Mouse (Mus musculus) left cerebral cortex, postnatal 10 days (tissue): Measurements from ENCODE around the gene Auts2. TPM values are rescaled to one million over a fixed set of nuclear protein-coding genes. Genes with fewer than 3 reads are reported as not detected.

Source experiments
- DNase-seq, 2 experiments: peaks; one replicate each; pipeline ENCODE4 v3.0.0; 2021 to 2022; ENCODE audit warnings: low spot score in 2 of 2, mixed read lengths in 1 of 2; ENCODE audit errors: extremely low spot score in 1 of 2
- intact Hi-C: fragments of 180-260 bp; cut with DNase I; formaldehyde crosslinking; loops from one replicate; pipeline ENCODE4 v1.15.1; 2025
- total RNA-seq, 2 experiments: library from RNA; stranded (reverse); gene quantifications; 2 replicates each; pipeline ENCODE4 v1.2.3; 2021

Auts2 gene
- total RNA-seq, 2 experiments from 2014 or later: 87.0 to 93.1 TPM

DNA sequence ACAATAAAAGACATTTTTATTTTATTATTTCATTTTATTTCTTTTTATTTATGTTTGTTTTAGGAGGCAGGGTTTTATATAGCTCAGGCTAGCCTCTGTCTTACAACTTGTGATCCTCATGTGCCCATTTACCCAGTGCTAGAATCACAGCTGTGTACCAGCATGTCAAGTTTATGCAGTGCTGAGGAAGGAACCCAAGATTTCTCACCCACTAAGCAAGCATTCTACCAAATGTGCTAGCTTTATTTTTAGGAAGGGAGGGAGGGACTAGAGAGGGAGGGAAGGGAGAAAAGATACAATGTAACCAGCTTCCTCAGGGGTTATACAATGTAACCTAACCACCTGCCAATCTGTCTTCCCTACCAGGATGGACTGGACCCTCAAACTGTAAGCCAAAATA, 1067.9 kb downstream of the Auts2 start:
- DNase-seq: no peak
- intact Hi-C loops: no loop called here

DNA sequence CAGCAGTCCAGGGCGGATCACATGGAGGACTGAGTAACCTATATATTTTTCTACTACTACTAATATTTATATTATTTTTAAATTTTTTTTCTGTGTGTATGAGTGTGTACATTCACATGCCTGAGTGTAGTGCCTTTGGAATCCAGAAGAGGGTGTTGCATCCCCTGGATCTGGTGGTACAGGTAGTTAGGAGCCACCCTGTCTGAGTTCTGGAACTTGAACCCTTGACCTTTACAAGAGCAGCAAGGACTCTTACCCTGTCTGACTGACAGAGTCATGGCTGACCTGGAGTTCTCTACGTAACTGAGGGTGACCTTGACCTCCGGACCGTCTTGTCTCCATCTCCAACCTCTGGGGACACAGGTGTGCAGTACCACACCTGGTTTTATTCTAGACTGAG, 1074.5 kb downstream of the Auts2 start:
- no peak for DNase-seq
- intact Hi-C loops: no loop called here

DNA sequence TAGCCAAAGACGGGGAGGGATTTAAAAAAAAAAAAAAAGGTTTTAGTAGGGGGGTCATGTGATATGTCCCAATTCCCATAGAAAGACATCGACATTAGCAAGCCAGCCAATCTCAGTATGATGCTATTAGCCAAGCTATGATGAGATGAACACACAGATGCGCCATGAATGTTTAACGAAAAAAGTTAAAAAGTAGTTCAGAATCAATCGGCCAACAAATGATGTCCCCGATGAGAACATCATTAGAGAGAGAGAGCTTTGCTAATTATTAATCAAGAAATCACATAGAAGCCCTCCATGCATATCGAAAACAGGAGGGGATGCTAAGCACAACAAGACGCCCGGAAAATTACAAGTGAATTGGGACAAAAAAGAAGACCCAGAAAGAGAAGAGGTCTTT, 1077.0 kb downstream of the Auts2 start:
- intact Hi-C loops: no loop called here
- DNase-seq: no peak

DNA sequence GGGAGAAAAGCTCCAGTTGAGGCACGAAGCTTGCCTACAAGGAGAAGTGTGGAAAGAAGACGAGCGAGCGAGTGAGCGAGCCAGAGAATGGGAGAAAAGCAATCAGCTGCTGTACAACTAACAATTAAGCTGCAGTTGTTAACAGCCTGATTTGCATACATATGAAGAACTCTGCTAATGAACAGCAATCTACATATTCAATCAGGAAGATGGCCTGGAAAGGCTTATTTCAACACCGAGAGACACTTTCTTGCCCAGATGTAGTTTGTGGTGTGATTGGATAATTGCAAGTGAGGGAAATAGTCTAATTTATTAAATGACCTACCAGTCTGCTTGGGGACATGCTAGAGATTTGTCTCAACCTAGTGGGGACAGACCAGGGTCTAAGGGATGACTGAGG, 1079.7 kb downstream of the Auts2 start:
- no peak for DNase-seq
- intact Hi-C loops: no loop called here

DNA sequence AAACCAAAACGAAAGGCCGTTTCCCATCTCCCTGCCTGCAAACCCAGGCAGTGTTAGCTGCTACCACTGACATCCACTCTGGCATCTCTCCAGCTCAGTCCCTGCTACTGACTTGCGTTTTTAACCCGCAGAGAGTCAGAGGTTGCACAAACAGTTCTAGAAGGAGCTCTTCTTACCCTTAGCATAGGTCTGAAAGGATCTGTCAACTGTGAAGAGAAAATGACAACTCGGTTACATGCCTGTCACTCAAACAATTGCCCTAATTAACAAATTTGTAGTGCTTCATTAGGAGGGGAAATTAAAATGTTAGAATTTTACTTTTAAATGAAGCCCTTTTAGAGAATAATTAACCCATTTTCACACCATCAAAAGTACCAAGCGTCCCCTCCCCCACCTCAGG, 1083.2 kb downstream of the Auts2 start:
- intact Hi-C loops: no loop called here
- DNase-seq: no peak

DNA sequence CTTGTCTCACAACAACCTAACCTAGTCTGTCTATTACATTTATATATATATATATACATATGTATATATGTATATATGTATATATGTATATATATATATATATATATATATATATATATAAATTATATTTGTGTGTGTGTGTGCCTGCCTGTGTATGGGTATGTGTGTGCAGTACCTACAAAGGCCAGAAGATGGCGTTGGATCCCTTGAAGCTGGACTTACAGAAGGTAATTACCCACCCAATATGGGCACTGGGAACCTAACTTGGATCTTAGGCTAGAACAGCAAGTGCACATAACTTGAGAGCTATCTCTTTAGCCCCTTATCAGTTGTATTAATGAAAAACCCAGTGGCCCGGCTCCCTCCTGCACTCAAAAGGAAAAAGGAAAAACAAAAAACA, 1083.6 kb downstream of the Auts2 start:
- no peak for DNase-seq
- intact Hi-C loops: no loop called here

DNA sequence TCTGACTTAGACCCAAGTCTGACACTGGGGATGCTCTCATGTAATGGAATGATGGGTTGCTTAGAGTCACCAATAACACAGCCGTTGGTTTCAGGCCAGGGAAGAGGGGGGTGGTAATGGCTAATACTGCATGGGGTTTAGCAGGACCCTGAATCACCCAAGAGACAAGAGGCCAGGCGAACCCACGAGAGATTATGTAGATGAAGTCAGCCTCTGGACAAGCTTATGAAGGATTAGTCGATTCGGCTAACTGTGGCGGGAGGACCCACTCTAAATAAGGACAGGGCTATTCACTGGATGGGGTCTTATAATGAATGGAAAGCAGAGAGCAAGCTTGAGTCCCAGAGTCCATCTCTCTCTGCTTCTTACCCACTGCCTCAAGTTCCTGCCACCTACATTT, 1084.4 kb downstream of the Auts2 start:
- DNase-seq: no peak
- intact Hi-C loops: no loop called here

DNA sequence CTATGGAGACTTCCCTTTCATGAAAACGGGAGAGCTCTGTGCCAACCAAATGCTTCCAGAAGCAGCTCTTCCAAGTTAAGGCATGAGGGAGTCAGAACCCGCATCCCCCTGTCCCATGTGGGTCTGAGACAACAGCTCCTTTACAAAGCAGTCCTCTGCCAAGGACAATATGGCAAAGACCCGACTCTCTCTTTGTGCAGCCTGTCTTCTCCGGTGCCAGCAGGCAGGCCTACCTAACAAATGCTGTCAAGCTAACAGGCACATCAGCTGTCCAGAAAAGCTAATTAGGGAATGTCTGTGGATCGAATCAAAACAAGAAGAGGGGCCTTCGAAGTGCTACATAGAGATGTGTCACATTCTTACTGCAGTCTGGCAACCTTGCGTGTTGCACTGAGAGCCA, 1085.1 kb downstream of the Auts2 start:
- peak in 1 of 2 experiments; percentile 36 for DNase-seq
- intact Hi-C loops: no loop called here

DNA sequence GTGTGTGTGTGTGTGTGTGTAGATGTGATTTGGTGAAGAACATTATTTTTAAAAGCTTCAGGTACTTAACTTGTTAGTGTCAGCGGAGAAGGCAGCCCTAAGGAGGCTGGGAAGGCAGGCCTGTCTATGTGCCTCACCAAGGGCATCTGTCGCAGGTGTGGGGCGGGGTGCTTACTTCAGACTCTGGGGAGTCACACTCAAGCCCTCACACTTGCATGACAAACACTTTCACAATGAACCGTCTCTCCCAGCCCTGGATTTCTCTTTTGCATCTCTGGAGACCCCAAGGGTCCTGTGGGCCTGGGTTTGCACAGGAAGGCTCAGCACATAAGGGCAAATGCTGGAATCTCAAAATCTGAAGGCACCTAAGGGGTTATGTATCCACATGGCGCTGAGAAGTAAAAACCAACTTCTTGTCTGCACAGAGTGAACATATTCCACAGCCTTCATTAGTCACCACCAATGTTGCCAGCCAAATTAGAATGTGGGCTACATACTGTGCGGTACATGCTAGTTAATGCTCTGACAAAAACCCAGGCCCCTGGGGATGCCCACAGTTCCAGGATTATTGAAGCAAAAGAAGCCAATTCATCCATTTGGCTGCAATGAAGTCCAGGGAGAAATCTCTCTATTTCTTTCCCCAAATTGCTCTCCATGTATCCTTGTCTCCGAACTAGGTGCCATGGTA, 1093.8 kb downstream of the Auts2 start:
- no peak for DNase-seq
- intact Hi-C loops: no loop called here

DNA sequence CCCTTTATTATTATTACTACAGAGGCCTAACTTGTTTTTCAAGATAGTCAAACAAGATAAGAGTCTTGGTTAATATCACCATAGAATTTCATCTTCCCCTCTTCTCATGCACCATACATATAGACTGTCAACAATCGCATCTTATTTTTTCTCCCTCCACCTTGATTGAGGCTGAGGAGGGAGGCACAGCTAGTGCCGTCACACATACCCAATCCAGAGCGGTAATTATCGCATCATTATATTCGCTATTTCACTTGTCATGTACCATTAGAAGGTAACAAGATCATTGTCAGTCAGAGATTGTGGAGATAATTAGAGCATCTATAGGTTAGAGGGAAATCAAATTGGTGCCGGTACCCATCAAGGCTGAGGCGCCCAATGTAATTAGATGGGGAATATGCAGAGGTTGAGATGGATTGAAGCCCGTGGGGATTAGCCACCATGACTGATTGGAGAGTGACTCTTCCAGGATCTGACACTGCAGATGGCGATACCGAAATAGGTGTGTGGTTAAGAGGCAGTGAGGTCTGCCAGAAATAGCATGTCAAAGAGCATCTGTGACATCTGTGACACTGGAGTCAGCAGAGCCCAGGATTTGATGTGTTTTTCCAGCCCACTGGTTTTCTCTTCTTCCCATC, 1107.8 kb downstream of the Auts2 start:
- no peak for DNase-seq
- intact Hi-C loops: no loop called here

DNA sequence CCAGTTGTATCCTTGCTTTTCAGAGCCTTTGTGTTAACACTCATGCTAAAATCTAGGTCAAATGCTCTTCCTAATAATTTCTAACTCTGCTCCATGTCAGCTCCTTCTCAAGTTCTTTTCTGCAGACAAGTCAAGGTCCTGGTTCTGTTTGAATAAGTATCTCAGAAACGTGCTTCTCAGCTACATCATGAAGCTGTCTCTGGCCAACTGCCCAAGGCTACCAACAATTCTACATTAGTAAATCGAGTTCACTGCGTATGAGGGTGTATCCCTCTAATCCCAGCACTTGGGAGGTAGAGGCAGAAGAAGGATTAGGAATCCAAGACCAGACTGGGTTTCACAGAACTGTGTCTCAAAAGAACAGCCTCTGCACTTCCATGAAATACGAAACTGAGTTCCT, 1109.9 kb downstream of the Auts2 start:
- DNase-seq: no peak
- intact Hi-C loops: no loop called here

DNA sequence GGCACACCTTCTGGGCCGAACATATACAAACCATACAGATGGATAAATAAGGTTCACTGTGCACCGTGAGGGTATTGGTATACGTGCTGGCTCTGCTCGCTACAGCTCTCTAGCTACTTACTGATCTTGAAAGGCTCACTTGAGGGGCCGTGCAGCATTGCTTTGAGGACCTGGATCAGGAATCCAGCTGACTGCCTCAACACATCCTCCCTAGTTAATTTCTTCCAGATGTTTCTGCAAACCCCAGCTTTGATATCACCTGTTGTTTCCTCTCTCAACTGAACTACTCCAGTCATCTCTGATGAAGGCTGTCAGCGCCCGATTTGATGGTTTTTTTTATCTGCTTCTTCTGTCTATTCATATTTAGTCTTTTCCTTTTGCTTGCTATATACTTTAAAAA, 1111.2 kb downstream of the Auts2 start:
- no peak for DNase-seq
- intact Hi-C loops: no loop called here

DNA sequence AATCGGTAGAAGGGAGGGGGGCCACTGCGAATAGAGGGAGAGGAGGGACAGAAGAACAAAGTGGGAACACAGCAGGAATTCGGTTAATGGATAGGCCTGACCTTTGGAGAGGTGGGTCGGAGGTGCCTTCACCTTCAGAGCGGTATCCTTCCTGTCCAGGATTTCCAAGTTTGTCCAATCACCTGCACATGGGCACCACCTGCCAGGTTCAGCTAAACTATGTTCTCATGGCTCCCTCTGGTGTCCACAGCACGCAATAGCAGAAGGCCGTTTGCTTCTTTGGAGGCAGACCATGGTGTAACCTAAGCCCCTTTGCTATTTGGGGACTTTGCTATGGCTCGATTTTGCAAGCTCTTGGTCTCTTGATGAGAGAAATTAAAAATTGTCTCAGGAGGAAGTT, 1113.0 kb downstream of the Auts2 start:
- intact Hi-C loops: loop anchor here (1.0 kb wide), 1 partner anchor 568 kb away; no protein-coding TSS in a partner anchor
- peak; percentile 44 to 48 for DNase-seq

DNA sequence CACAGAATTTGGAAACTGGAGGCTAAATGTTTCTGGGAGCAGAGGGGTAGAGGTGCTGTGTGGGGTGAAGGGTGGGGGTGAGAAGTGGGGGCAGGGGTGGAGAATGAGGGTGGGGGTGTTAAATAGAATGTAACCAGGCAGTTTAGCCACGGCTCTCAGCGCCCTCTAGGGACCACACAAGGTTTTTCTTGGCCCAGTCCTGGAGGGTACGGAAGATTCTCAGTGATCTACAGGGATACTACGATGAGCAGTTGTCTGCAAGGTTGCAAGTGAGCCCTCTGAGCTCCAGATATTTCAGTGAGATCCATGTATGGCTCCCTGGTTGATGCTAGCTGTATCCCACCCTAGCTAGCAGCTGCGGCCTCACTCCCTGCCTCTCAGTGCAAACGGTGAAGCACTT, 1113.6 kb downstream of the Auts2 start:
- DNase-seq: no peak
- intact Hi-C loops: loop anchor here (5.0 to 10.0 kb wide), 2 partner anchors 417 to 1155 kb away; no protein-coding TSS in a partner anchor

DNA sequence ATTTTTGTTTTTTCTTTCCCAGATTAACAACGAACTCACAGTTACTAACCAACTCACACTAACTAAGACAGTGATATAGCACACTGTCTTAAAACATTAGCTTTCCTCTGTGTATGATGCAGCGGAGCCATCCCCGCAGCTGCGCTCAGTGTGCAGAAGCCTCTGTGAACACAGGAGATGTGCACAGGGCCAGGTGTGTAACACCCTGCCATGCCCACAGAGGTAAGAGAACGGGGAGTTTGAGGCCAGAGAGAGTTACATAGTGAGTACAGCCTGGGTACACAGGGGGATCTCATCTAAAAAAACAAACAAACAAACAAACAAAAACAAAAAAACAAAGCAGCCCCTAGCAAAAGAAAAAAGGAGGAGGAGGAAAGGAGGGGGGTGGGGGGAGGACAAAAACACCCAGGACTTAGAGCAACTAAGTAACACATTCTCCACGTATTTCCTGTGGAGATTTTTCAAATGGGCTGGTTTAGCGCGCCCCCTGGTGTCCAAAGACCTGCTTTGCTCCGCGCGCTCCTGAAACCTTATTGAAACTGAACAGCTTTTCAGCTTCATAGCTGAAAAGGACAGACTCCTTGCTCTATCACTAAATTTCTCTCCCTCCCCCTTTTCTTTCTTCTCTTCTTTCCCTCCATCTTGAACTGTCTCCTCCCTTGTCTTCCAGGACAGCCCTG, 1115.3 kb downstream of the Auts2 start:
- peak; percentile 65 to 71 for DNase-seq
- intact Hi-C loops: loop anchor here (5.0 to 10.0 kb wide), 2 partner anchors 416 to 1153 kb away; no protein-coding TSS in a partner anchor

DNA sequence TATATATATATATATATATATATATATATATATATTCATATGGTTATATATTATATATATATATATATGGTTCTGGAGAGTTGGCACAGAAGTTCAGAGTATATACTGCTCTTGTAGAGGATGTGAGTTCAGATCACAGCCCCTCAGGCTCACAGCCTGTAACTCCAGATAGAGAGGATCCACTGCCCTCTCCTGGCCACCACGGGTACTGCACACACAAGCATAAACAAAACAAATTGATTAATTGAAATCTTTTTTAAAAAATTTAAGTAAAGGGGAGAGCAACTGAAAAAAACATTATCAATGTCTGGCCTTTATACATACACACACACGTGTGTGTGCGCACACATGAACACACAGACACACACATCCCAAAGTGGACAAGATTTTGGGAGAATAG, 1120.4 kb downstream of the Auts2 start:
- DNase-seq: no peak
- intact Hi-C loops: loop anchor here (10.0 kb wide), 1 partner anchor 1148 kb away; no protein-coding TSS in a partner anchor

DNA sequence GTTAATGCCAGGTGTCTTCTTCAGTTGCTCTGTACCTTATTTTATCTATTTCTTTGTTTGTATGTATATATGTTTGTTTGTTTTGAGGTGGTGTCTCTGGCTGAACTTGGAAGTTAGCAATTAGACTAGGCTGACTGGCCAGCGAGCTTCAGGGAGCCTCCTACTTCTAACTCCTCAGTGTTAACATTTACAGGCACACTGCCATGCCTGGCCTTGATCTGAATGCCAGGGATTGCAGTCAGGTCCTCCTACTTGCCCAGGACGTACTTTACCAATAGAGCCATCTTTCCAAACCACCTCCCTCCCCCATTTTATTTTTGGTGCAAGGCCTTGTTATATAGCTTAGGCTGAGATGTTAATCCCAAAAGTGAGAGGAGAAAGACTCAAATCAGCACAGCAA, 1122.7 kb downstream of the Auts2 start:
- intact Hi-C loops: loop anchor here (10.0 kb wide), 1 partner anchor 1146 kb away; no protein-coding TSS in a partner anchor
- no peak for DNase-seq

DNA sequence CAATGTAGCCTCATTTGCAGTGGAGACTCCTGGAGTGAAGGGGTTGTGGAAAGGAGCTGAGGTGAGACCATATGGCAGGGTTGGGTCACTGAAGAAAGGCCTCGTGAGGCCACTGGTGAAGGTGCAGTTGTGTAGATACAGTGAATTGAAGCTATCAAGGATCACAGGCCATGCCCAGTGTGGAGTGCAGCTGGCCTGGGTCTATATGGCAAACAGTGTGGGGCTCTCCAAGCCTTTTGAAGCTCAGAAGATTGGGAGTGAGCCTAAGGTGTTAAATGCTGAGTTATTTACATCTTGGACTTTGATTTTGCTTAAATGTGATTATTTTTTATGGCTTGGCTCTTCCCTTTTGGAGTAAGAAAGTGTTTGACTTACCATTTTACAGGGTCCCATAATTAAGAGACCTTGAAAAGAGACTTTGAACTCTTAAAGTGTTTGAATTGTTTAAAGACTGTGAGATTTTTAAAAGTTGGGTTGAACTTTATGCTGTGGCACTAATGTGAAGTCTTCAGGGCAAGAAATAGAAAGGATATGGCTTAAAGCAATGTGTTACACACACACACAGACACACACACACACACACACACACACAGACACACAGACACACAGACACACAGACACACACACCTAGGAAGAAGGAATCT, 1127.1 kb downstream of the Auts2 start:
- DNase-seq: no peak
- intact Hi-C loops: no loop called here

DNA sequence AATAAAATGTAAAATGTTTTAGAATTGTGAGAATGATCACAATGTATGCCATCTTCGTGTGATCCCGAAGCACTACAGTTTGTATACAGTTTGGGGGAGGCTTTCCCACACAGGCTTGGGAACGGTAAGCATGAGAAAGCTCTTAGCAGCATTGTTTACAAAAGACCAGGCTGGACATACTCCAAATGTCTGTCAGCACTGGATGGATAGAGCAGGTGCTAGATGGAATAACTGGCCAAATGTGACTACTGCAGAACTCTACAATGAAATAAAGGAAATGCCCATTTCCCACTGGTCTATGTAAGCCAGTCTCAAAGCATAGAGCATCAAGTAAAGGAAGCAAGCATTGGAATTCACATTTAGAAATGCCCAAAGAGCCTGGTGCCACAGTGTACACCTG, 1144.9 kb downstream of the Auts2 start:
- intact Hi-C loops: no loop called here

DNA sequence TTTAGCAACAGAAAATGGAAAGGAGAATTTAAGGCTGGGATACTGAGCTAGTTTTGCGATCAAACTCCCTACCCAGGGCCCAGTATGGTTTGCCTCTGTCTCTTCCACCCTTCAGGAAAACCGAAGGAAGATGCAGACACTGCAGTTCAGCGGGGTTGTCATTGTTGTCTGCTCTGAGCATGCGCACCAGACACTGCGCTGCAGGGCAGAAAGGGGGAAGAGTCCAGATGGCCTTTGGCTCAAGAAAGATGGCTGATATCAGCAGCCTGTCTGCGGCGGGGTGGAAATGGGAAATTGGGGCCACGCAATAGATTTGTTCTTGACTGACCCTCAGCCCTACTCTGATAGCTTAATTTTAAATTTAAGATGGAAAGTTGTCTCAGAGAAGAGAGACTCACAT, 1147.4 kb downstream of the Auts2 start:
- no peak for DNase-seq
- intact Hi-C loops: no loop called here

More for the DNA sequence above, 1144.9 kb downstream of the Auts2 start:
- no peak for DNase-seq
